ENCODE assay signal across 12 mouse cellular contexts in genomic region chr9:36976596-36977362, GRCm38 (mm10).
DNase-seq lines count a peak whose midpoint lies in the region; ATAC-seq and TF ChIP-seq lines count a peak whose summit lies in the region.
"Had no signal": no experiment of that assay in that cellular context is flagged by ENCODE, and none has a peak within 500 bp of the region (broad histone marks: within the 10 kb centered on the region; RNA-seq: fewer than 3 reads in every experiment).

No protein-coding gene starts in this region.

- peaks cover 24% of the 10 kb centered on the region for H3K4me1 ChIP-seq in heart, embryonic 13.5 days
- no peaks in the 10 kb centered on the region for H3K4me1 ChIP-seq in midbrain, postnatal 0 days (ENCODE audit: insufficient read depth, low read length)
- peaks cover 17% of the 10 kb centered on the region; the same call in 1 of the 2 replicates for H3K4me1 ChIP-seq in midbrain, embryonic 13.5 days (replicated peaks)
- H3K4me1 ChIP-seq in embryonic facial prominence, embryonic 14.5 days (ENCODE audit: control insufficient read depth, insufficient read depth, low read length) = peaks cover 4% of the 10 kb centered on the region; the same call in 1 of the 2 replicates
- peaks cover 66% of the 10 kb centered on the region for H3K4me1 ChIP-seq in midbrain, embryonic 10.5 days

- no peaks in the 10 kb centered on the region for H3K27me3 ChIP-seq in heart, embryonic 13.5 days (replicated peaks)
- no peaks in the 10 kb centered on the region for H3K27me3 ChIP-seq in midbrain, postnatal 0 days (ENCODE audit: insufficient read depth, low read length)
- no peaks in the 10 kb centered on the region for H3K27me3 ChIP-seq in midbrain, embryonic 13.5 days
- no peaks in the 10 kb centered on the region for H3K27me3 ChIP-seq in embryonic facial prominence, embryonic 14.5 days (replicated peaks; ENCODE audit: control insufficient read depth, insufficient read depth, low read length)
- no peaks in the 10 kb centered on the region for H3K27me3 ChIP-seq in midbrain, embryonic 10.5 days (ENCODE audit: low read depth, poor library complexity, severe bottlenecking)

- ATAC-seq in heart, embryonic 13.5 days (ENCODE audit: extremely low read depth, insufficient number of reproducible peaks, low FRiP score, low TSS enrichment) = no peak
- ATAC-seq in midbrain, postnatal 0 days (ENCODE audit: low FRiP score) = no peak
- ATAC-seq in midbrain, embryonic 13.5 days = no peak
- ATAC-seq in embryonic facial prominence, embryonic 14.5 days (ENCODE audit: low read depth) = peak; percentile 72
- ATAC-seq: CD4-positive, CD25-positive, alpha-beta regulatory T cell, adult 4 months had no signal

- no peak for DNase-seq in heart, postnatal 10 days
- DNase-seq in midbrain, postnatal 0 days (ENCODE audit: low spot score) = no peak
- DNase-seq in embryonic facial prominence, embryonic 14.5 days (ENCODE audit: low spot score) = no peak
- DNase-seq in yolk sac, embryonic 10.5 days (ENCODE audit: low spot score) = peak; percentile 48
- DNase-seq in frontal cortex, postnatal 36 days (ENCODE audit: low spot score in 2 of 2) = no peak
- DNase-seq in midbrain, embryonic 10.5 days (ENCODE audit: low spot score) = no peak
- DNase-seq: cerebellum, postnatal 25 days; spleen, adult 18-20 months; thymus, postnatal 25 days had no signal

- intact Hi-C loops in heart, postnatal 10 days (cut with DNase I) = no loop called here

- H3K4me3 ChIP-seq in heart, embryonic 13.5 days = no peak overlapping the region
- no peak overlapping the region for H3K4me3 ChIP-seq in midbrain, postnatal 0 days (ENCODE audit: low read depth, low read length)
- no peak overlapping the region for H3K4me3 ChIP-seq in midbrain, embryonic 13.5 days (replicated peaks)
- no peak overlapping the region for H3K4me3 ChIP-seq in embryonic facial prominence, embryonic 14.5 days (ENCODE audit: low read depth, low read length)
- H3K4me3 ChIP-seq in midbrain, embryonic 10.5 days = no peak overlapping the region

- no peaks in the 10 kb centered on the region for H3K36me3 ChIP-seq in heart, embryonic 13.5 days
- no peaks in the 10 kb centered on the region for H3K36me3 ChIP-seq in midbrain, postnatal 0 days (ENCODE audit: insufficient read depth, low read length)
- H3K36me3 ChIP-seq in midbrain, embryonic 13.5 days = no peaks in the 10 kb centered on the region
- H3K36me3 ChIP-seq in embryonic facial prominence, embryonic 14.5 days (ENCODE audit: control insufficient read depth, insufficient read depth, low read length) = no peaks in the 10 kb centered on the region
- H3K36me3 ChIP-seq in midbrain, embryonic 10.5 days = 0 out of 2 replicates have a peak, but pooled peaks cover 6% of the 10 kb centered on the region

- peak; percentile 39 for TF ChIP-seq CTCF in midbrain, postnatal 0 days (IDR thresholded peaks at IDR 0.05)

- 0 out of 2 replicates have a peak overlapping the region, but pooled peaks have one; percentile 19 for H3K9ac ChIP-seq in heart, embryonic 13.5 days
- no peak overlapping the region for H3K9ac ChIP-seq in midbrain, postnatal 0 days (replicated peaks; ENCODE audit: low read length, poor library complexity, severe bottlenecking)
- no peak overlapping the region for H3K9ac ChIP-seq in midbrain, embryonic 13.5 days (replicated peaks)
- no peak overlapping the region for H3K9ac ChIP-seq in embryonic facial prominence, embryonic 14.5 days (ENCODE audit: low read depth, low read length)

- H3K27ac ChIP-seq in heart, embryonic 13.5 days (replicated peaks) = no peak overlapping the region
- no peak overlapping the region for H3K27ac ChIP-seq in midbrain, postnatal 0 days (ENCODE audit: low read depth, low read length)
- H3K27ac ChIP-seq in midbrain, embryonic 13.5 days = no peak overlapping the region
- no peak overlapping the region for H3K27ac ChIP-seq in embryonic facial prominence, embryonic 14.5 days (replicated peaks; ENCODE audit: low read depth, low read length)
- no peak overlapping the region for H3K27ac ChIP-seq in midbrain, embryonic 10.5 days (replicated peaks)

- 17% methylated on average over 11 of the region's 11 CpGs for WGBS in heart, embryonic 13.5 days
- 47% methylated on average over 11 of the region's 11 CpGs for WGBS in midbrain, postnatal 0 days
- 46% methylated on average over 11 of the region's 11 CpGs for WGBS in midbrain, embryonic 13.5 days
- WGBS in embryonic facial prominence, embryonic 14.5 days = 38% methylated on average over 11 of the region's 11 CpGs
- 43% methylated on average over 11 of the region's 11 CpGs for WGBS in midbrain, embryonic 10.5 days

- no peak overlapping the region for H3K4me2 ChIP-seq in heart, embryonic 13.5 days
- H3K4me2 ChIP-seq in midbrain, postnatal 0 days (ENCODE audit: low read depth, low read length, poor library complexity, severe bottlenecking) = no peak overlapping the region
- no peak overlapping the region for H3K4me2 ChIP-seq in midbrain, embryonic 13.5 days (replicated peaks)
- no peak overlapping the region for H3K4me2 ChIP-seq in embryonic facial prominence, embryonic 14.5 days (ENCODE audit: low read depth, low read length)

- no peaks in the 10 kb centered on the region for H3K9me3 ChIP-seq in heart, embryonic 13.5 days
- no peaks in the 10 kb centered on the region for H3K9me3 ChIP-seq in midbrain, postnatal 0 days (ENCODE audit: low read length)
- H3K9me3 ChIP-seq in midbrain, embryonic 13.5 days = no peaks in the 10 kb centered on the region
- no peaks in the 10 kb centered on the region for H3K9me3 ChIP-seq in embryonic facial prominence, embryonic 14.5 days (ENCODE audit: control insufficient read depth, low read length)
- H3K9me3 ChIP-seq in midbrain, embryonic 10.5 days (replicated peaks) = no peaks in the 10 kb centered on the region
